Mouse (Mus musculus): ENCODE measurements at regions not wholly inside any gene's neighbourhood (a gene's known extent, or its start where the extent isn't known, plus 50 kb on each side); places are given as distances from the start of the nearest gene placed in this dataset.

GRCm38 (mm10) chr12:70650470-70650869 is 174.8 kb upstream of the Frmd6 start:
- no peaks in the 10 kb centered on the region for H3K36me3 ChIP-seq (replicated peaks; ENCODE audit: control insufficient read depth, insufficient read depth, low read length)
- 82% methylated on average over 4 of the region's 4 CpGs for WGBS
- H3K9me3 ChIP-seq (replicated peaks; ENCODE audit: control insufficient read depth, low read length): no peaks in the 10 kb centered on the region
- no peak overlapping the region; the same call in 1 of the 2 replicates for H3K4me2 ChIP-seq (ENCODE audit: low read depth, low read length)
- peak overlapping the region; percentile 94 for H3K27ac ChIP-seq (ENCODE audit: low read depth)
- H3K9ac ChIP-seq (replicated peaks; ENCODE audit: low read depth, low read length): no peak overlapping the region
- no peaks in the 10 kb centered on the region for H3K27me3 ChIP-seq (ENCODE audit: control insufficient read depth, insufficient read depth, low read length)
- peaks cover 58% of the 10 kb centered on the region; the same call in 1 of the 2 replicates for H3K4me1 ChIP-seq (ENCODE audit: control insufficient read depth, insufficient read depth)
- ATAC-seq (ENCODE audit: insufficient read depth, low read depth): no peak
- DNase-seq (ENCODE audit: low spot score): no peak
- TF ChIP-seq CTCF (IDR thresholded peaks at IDR 0.05; ENCODE audit: low read depth) (no peak), EP300 (IDR thresholded peaks at IDR 0.05; ENCODE audit: low read depth) (no peak)
- H3K4me3 ChIP-seq (ENCODE audit: low read depth, low read length): no peak overlapping the region

GRCm38 (mm10) chr12:70652751-70653150 is 172.6 kb upstream of the Frmd6 start:
- H3K4me1 ChIP-seq (ENCODE audit: control insufficient read depth, insufficient read depth): peaks cover 72% of the 10 kb centered on the region
- no peaks in the 10 kb centered on the region for H3K9me3 ChIP-seq (replicated peaks; ENCODE audit: control insufficient read depth, low read length)
- ATAC-seq (ENCODE audit: insufficient read depth, low read depth) (no peak), DNase-seq (ENCODE audit: low spot score) (no peak)
- no peak overlapping the region for H3K9ac ChIP-seq (replicated peaks; ENCODE audit: low read depth, low read length)
- no peak overlapping the region for H3K27ac ChIP-seq (ENCODE audit: low read depth)
- no peaks in the 10 kb centered on the region for H3K27me3 ChIP-seq (ENCODE audit: control insufficient read depth, insufficient read depth, low read length)
- H3K36me3 ChIP-seq (replicated peaks; ENCODE audit: control insufficient read depth, insufficient read depth, low read length): no peaks in the 10 kb centered on the region
- peak; percentile 29 for TF ChIP-seq CTCF (IDR thresholded peaks at IDR 0.05; ENCODE audit: low read depth)
- no peak for TF ChIP-seq EP300 (IDR thresholded peaks at IDR 0.05; ENCODE audit: low read depth)
- WGBS: 84% methylated on average over 3 of the region's 3 CpGs
- H3K4me3 ChIP-seq (ENCODE audit: low read depth, low read length): no peak overlapping the region
- no peak overlapping the region for H3K4me2 ChIP-seq (ENCODE audit: low read depth, low read length)

- 79% methylated on average over 8 of the region's 8 CpGs for WGBS
- no peak for DNase-seq (ENCODE audit: low spot score)
- peaks cover 60% of the 10 kb centered on the region for H3K4me1 ChIP-seq (ENCODE audit: control insufficient read depth, insufficient read depth)
Measured at GRCm38 (mm10) chr12:70653971-70654370, 171.3 kb upstream of the Frmd6 start.

GRCm38 (mm10) chr12:70654546-70654945 is 170.8 kb upstream of the Frmd6 start:
- Histone ChIP-seq H3K9ac (replicated peaks; ENCODE audit: low read depth, low read length) (no peak overlapping the region), H3K4me1 (ENCODE audit: control insufficient read depth, insufficient read depth) (peaks cover 54% of the 10 kb centered on the region), H3K4me3 (ENCODE audit: low read depth, low read length) (no peak overlapping the region), H3K4me2 (ENCODE audit: low read depth, low read length) (no peak overlapping the region), H3K36me3 (replicated peaks; ENCODE audit: control insufficient read depth, insufficient read depth, low read length) (no peaks in the 10 kb centered on the region), H3K27me3 (ENCODE audit: control insufficient read depth, insufficient read depth, low read length) (no peaks in the 10 kb centered on the region), H3K9me3 (replicated peaks; ENCODE audit: control insufficient read depth, low read length) (no peaks in the 10 kb centered on the region), H3K27ac (ENCODE audit: low read depth) (peak overlapping the region; percentile 71)
- ATAC-seq (ENCODE audit: insufficient read depth, low read depth) (peak; percentile 78), DNase-seq (ENCODE audit: low spot score) (peak; percentile 89)
- peak; percentile 84 for TF ChIP-seq EP300 (IDR thresholded peaks at IDR 0.05; ENCODE audit: low read depth)
- no peak for TF ChIP-seq CTCF (IDR thresholded peaks at IDR 0.05; ENCODE audit: low read depth)
- WGBS: 13% methylated on average over 3 of the region's 3 CpGs

More at GRCm38 (mm10) chr12:70653971-70654370, 171.3 kb upstream of the Frmd6 start:
- Histone ChIP-seq H3K9ac (replicated peaks; ENCODE audit: low read depth, low read length) (no peak overlapping the region), H3K27me3 (ENCODE audit: control insufficient read depth, insufficient read depth, low read length) (no peaks in the 10 kb centered on the region), H3K4me2 (ENCODE audit: low read depth, low read length) (no peak overlapping the region), H3K4me3 (ENCODE audit: low read depth, low read length) (no peak overlapping the region), H3K9me3 (replicated peaks; ENCODE audit: control insufficient read depth, low read length) (no peaks in the 10 kb centered on the region), H3K27ac (ENCODE audit: low read depth) (peak overlapping the region; percentile 71), H3K36me3 (replicated peaks; ENCODE audit: control insufficient read depth, insufficient read depth, low read length) (no peaks in the 10 kb centered on the region)
- ATAC-seq (ENCODE audit: insufficient read depth, low read depth): no peak
- no peak for TF ChIP-seq CTCF (IDR thresholded peaks at IDR 0.05; ENCODE audit: low read depth)
- TF ChIP-seq EP300 (IDR thresholded peaks at IDR 0.05; ENCODE audit: low read depth): no peak; the same call in 1 of the 2 replicates

- Histone ChIP-seq H3K36me3 (replicated peaks; ENCODE audit: control insufficient read depth, insufficient read depth, low read length) (no peaks in the 10 kb centered on the region), H3K27me3 (ENCODE audit: control insufficient read depth, insufficient read depth, low read length) (no peaks in the 10 kb centered on the region), H3K9ac (replicated peaks; ENCODE audit: low read depth, low read length) (no peak overlapping the region), H3K9me3 (replicated peaks; ENCODE audit: control insufficient read depth, low read length) (no peaks in the 10 kb centered on the region), H3K4me2 (ENCODE audit: low read depth, low read length) (no peak overlapping the region), H3K4me1 (ENCODE audit: control insufficient read depth, insufficient read depth) (peaks cover 46% of the 10 kb centered on the region), H3K4me3 (ENCODE audit: low read depth, low read length) (no peak overlapping the region), H3K27ac (ENCODE audit: low read depth) (peak overlapping the region; percentile 71)
- DNase-seq (ENCODE audit: low spot score): no peak
- WGBS: 92% methylated on average over 2 of the region's 2 CpGs
- no peak for ATAC-seq (ENCODE audit: insufficient read depth, low read depth)
- TF ChIP-seq EP300 (IDR thresholded peaks at IDR 0.05; ENCODE audit: low read depth) (no peak), CTCF (IDR thresholded peaks at IDR 0.05; ENCODE audit: low read depth) (no peak)
Measured at GRCm38 (mm10) chr12:70655411-70655811, 169.9 kb upstream of the Frmd6 start.

DNA sequence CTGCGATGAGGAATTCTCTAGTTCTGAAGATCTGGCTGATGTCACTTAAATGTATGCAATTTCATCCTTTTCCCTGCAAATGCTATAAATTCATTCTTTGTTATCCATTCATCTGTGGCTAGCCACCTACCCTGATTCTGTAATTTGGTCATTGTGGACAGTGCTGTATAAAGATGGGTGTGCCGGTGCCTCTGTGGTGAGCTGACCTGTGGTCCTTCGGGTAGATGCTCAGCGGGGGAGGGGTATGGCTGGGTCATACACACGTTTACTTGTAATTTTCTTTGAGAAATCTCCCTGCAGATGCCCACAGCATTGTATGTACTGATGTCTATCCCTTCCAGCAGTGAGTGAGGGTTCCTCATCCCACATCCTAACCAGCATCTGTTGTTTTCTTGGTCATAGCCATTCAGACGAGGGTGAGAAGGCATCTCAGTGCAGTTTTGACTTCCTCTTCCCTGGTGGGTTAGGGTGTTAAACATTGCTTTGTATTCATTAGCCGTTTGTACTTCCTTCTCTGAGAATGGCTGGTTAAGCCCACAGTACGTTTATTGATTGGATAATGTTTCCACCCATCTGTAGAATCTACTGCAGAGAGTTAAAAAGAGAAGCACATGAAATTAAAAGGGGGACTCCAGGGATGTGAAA is 169.3 kb upstream of the Frmd6 start:
- no peak for ATAC-seq (ENCODE audit: insufficient read depth, low read depth)

More for the DNA sequence above, 169.3 kb upstream of the Frmd6 start:
- H3K4me3 ChIP-seq (ENCODE audit: low read depth, low read length): no peak overlapping the region
- peak overlapping the region; percentile 82; the same call in 1 of the 2 replicates for H3K27ac ChIP-seq (ENCODE audit: low read depth)
- H3K36me3 ChIP-seq (replicated peaks; ENCODE audit: control insufficient read depth, insufficient read depth, low read length): no peaks in the 10 kb centered on the region
- no peak overlapping the region for H3K4me2 ChIP-seq (ENCODE audit: low read depth, low read length)
- no peak for DNase-seq (ENCODE audit: low spot score)
- no peaks in the 10 kb centered on the region for H3K27me3 ChIP-seq (ENCODE audit: control insufficient read depth, insufficient read depth, low read length)
- H3K9me3 ChIP-seq (replicated peaks; ENCODE audit: control insufficient read depth, low read length): no peaks in the 10 kb centered on the region
- TF ChIP-seq EP300 (IDR thresholded peaks at IDR 0.05; ENCODE audit: low read depth): no peak
- WGBS: 81% methylated on average over 8 of the region's 8 CpGs
- H3K4me1 ChIP-seq (ENCODE audit: control insufficient read depth, insufficient read depth): peaks cover 40% of the 10 kb centered on the region
- H3K9ac ChIP-seq (replicated peaks; ENCODE audit: low read depth, low read length): no peak overlapping the region
